Mouse (Mus musculus): ENCODE results near the gene Ccnjl. TPM values are rescaled to one million over a fixed set of nuclear protein-coding genes. Genes with fewer than 3 reads are reported as not detected.
A peak's percentile ranks its signal among the peaks of the same experiment; 100 is the strongest.

The Ccnjl gene
- total RNA-seq, 2 experiments from 2014 or later, result 9.7 to 9.8 TPM

DNA sequence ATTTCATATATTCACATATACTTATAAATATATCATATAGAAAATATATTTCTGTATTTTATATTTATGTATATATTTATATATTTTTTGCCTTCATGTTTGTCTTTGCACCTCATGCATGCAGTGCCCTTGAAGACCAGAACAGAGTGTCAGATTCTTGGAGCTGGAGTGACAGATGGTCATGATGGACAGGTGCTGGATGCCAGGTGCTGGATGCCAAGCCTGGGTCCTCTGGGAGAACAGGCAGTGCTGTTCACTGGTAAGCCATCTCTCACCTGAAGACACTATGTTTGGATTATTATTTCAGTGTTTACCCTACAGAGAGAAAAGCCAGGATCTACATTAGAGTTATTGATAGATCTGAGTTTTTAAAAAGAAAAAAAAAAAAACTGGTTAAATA is 9.8 kb upstream of the Ccnjl start:
- no peak for DNase-seq (ENCODE audit: low spot score in 2 of 2)

DNA sequence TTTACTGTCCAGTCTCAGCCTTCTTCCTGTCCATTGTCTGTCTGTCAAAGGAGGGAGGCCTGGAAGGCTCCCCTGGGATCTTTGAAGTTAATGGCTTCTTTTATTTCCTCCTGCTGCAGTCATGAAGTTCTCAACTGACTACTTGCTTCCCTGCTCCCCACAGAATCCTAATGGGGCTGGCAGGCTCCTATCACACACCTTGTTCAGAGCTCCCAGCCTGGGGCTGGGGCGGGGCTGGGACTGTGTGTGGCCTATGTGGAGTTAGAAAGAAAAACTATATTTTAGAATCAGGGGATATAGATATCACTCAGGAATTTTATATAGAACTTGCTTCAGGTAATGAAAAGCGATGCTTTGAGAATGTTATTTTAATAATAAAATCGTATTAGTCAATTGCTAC is 8.1 kb upstream of the Ccnjl start:
- no peak for DNase-seq (ENCODE audit: low spot score in 2 of 2)

DNA sequence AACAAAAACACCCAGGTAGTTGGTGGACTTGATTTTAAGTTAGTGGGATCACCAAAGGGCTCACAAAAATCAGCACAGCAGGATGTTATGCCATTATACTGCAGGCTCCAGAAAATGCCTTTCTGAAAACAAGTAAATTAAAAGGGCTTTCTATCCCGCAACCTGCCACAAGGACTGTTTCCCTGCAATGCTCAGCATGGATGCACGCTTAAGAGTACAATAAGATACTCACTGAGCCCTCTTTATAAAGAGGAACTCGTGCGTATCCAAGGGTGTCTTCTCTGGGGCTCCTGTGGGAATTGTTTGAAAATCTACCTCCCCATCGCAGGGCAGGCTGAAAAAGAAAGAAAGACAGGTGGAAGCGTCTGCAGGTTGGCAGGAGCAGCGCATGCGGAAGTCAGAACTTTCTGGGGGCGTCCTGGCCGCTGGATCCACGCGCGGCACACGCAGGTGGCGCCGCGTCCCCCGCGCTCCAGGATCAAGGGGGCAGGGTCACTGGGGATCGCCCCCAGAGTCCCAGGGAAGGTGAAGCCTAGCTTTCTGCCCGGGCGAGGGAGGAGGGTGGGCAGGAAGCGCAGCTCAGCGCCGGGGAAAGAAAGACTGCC is 404 bp upstream of the Ccnjl start:
- DNase-seq (ENCODE audit: low spot score in 2 of 2), result peak; percentile 58 to 67

DNA sequence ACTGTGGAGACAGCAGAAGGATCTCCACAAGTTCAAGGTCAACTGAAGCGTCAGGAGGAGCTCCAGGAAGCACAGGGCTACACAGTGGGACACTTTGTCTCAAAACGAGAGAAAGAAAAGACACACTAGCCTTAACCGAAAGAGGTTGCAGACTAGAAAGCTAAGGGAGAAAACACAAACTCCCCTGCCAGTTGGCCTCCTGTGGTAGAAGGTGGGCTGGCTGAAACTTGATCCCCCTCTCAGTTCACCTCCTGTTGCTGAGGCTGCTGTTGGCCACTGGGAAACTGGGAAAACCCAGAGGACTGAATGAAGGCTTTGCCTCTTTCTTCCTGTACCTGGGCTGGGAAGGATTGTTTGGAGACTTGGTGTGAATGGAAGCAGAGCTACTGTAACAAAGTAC is 1.5 kb downstream of the Ccnjl start:
- DNase-seq (ENCODE audit: low spot score in 2 of 2), result no peak

DNA sequence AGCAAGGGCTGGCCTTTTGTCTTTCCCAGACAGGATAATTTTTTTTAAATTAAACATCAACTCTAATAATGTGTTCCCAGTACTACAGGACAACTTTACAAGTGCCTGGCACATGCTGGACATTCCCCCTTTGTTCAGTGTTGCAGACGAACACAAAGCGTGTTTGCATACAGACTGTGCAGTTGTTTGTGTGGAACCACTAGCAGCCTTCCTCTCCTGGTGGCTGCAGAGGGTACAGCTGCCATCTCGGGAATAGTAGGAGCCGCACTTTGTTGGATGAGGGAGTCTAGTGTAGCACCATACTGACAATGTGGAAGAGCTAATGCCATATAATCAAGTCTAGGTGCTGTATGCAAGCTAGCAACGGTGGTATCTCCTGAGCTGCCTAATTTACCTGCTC is 3.0 kb downstream of the Ccnjl start:
- no peak for DNase-seq (ENCODE audit: low spot score in 2 of 2)

DNA sequence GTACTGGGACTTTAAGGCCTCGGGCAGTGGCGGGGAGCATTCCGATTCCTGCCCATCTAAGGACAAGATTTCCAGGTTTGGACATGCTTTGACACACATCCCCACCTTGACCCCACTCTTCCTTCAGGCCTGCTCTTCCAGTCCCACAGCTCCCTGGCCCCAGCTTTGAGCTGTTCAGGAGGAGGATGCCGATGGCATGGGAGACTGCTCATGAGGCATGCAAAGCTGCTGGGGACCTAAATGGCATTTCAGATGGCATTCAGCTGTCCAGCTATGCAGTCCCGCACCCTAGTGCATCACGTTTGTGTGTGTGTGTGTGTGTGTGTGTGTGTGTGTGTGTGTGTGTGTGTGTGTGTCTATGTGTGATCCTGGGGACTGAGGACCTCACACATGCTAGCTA is 8.5 kb downstream of the Ccnjl start:
- DNase-seq (ENCODE audit: low spot score in 2 of 2), result no peak

DNA sequence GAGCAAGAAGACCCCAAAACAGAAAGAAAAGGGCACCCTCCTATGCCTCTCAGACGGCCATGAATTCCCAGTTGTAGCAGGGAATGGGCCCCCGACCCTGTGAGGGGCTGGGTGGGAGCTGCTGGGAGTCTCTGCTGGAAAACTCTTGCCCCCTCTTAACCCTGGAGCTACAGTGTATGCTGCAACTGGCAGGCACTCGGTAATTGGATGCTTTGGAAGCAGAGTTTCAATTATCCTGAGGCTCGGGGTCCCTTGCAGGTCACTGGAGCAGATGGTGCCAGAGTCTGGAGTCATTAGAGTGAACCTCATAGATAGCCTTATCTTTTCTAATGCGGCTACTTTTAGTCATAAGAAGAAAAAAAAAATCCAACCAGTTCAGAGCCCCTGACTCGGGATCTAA is 11.3 kb downstream of the Ccnjl start:
- no peak for DNase-seq (ENCODE audit: low spot score in 2 of 2)

DNA sequence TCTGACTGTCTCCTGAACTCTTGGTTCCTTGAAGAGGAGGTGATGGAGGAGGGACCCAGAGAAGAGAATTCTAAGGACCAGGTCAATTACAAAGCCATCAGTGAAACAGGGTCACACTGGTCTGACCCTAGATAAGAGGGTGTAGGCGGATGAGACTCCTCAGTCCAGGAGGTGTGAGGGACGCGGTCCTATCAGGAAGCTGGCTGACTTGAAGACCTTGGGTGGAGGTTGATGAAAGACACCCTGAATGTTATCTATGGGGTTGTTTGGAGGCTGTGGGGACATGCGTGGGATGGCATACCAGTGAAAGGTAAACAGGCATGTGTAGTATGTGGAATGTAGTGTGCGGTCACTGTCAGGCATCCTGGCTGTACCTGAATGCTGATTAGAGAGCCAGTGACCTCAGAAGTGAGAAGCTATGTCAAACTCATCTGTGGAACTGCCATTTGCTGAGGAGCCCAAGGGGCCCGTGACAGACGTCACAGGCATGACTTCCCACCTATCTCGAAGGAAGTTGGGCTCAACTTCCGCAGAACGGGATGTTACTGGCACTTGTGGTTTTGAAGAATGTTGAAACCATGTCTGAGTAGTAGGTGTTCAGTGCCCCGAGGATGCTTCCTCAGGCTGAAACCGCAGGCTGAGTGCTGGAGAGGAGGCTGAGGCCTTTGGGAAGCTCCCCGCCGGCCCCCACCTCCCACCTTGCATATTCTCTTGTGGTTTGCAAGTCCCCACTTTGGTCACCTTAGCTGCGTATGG is 15.3 kb downstream of the Ccnjl start:
- DNase-seq (ENCODE audit: low spot score in 2 of 2), result no peak

DNA sequence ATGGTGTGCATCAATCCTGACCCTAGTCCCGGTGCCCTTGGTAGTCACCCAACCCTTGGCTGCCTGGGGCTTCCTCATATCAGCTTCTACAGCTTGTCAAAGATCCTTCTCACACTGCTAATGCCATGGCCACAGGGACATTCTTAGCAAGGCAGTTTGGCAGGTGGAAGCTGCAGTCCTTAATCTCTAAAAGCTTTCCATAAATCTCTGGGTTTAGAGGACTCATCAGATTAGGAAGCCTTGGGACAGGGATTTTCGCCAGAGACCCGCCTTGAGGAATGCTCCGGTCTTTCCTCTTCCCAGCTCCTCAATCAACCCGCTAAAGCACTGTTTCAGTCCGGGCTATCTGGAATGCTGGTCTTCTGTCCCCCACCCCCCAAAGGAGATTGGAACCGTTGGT is 16.2 kb downstream of the Ccnjl start:
- DNase-seq (ENCODE audit: low spot score in 2 of 2), result no peak

DNA sequence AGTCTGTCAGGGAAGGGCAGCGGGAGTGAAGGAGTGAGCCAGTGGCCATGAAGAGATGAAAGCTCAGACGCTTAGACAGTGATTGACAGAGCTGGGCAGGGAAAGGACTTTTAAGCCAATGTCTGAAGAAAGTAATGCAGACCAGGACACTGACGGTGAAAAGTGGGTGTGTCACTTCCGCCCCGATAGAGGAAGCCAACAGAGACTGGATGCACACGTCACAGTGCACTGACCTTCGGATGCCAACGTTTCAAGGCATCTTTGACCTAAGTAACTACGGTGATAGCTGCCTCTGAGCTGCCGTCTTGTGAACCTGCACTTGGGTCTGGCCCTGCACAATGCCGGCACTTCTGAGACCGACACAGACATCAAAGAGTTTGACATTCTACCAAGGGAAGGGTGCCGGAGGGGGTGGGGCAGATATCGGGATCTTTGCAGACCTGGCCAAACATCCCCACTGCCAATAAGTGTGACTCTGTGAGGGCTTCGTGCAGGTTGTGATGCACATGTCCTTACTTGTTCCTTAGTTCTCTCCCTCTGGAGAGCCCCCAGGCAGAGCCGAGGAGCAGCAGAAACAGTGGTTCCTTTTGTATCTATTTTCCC is 17.4 kb downstream of the Ccnjl start:
- no peak for DNase-seq (ENCODE audit: low spot score in 2 of 2)

DNA sequence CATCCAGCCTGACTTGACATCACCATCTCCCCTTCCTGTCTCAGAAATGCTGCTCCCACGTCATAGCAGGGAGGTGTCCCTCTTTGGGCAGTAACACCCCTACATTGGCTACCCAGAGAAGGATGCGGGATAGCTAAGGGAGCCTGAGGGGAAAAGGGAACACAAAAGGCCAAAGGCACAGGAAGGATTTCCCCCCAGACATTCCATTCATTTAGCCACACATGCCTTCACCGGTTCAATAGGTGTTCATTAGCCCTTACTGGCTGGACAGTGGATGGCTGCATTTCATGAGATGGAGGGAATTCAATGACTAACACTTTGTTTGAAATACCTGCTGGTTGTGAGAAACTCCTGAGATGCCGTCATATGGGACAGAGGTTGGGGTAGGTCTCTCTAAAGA is 18.1 kb downstream of the Ccnjl start:
- no peak for DNase-seq (ENCODE audit: low spot score in 2 of 2)

DNA sequence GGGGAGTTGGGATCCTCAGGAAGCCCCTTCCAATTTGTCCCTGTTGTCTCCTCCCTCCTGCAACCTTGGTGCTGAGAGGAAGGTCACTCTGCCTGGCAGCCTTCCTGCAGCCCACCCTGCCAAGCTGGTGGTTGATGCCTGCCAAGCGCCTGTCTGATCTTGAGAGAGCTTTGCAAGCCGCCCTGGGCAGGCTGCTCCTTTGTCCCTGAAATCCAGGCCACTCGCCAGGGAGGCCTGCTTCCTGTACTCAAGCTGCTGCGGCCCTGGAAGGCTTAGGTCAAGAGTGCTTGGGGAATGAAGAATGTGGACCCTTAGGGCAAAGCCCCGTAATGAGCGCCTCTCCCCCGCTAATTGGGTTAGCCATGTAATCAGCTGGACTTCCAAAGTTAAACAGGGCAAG is 19.6 kb downstream of the Ccnjl start:
- DNase-seq (ENCODE audit: low spot score in 2 of 2), result peak in 1 of 2 experiments; percentile 69

DNA sequence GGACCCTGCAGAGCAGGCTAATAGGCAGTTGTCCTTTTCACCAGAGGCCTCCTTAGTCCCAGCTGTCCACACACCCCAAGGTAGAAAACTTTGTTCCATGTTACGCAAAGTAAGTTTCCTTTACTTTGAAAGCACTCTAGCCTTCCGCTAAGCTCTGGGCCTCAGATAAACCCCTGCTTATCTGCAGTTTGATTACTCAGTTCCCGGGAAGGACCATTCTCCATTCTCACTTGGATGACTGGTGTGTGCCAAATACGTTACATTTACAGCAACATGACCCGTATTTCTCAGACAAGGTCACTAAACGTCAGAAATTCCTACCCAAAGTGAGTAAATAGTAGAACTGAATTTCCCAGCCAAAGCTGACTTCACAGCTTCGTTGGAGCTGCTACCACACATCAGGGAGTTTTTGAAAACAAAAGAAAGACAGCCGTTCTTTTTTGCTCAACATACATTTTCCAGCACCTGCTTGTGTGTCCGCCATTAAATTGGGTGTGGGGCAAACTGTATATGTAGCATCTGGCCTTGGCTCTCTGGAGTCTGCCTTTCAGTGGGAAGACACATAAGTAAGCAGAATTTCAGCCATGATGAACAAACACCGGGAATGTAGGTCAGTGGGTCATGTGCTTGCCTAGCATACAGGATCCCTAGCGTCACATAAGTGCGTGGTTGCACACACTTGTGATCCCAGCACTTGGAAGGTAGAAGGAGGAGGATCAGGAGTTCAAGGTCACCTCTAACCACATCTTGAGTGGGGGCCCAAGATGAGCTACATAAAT is 20.3 kb downstream of the Ccnjl start:
- no peak for DNase-seq (ENCODE audit: low spot score in 2 of 2)

DNA sequence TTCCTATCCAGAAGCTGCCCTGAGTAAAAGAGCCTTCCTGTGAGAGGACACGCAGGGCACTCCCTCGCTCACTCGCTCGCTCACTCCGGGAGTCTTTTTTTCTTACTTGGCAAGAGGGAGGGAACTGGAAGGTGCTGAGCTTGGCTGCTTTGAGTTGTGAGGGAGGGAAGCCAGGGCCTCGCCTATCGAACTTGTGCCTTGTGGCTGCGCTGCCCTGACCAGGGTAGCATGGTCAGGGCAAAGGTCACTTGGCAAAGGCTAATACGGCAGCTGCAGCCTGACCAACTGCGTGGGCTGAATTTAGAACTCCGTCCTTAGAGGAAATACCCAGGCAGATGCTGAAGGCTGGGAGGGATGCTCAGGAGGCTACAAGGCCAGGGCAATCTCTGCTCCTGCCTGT is 21.1 kb downstream of the Ccnjl start:
- DNase-seq (ENCODE audit: low spot score in 2 of 2), result no peak

DNA sequence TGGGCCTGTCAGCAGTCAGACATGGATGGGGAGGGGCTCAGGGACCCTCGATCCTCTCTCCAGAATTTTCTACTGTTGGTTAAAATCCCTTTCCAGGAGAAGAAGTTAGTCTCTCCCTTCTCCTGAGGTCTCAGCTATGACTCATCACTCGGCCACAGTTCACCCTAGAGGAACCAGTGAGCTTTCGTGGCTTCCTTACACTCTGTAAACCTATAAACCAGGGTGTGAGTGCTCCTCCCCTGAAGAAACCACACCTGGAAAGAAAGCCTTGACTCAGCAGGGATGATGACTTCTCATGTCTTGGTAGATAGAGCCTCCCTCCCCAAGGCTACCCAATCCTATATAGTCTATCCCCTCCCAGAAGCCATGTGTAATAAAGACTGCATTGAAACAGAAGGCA is 23.2 kb downstream of the Ccnjl start:
- DNase-seq (ENCODE audit: low spot score in 2 of 2), result no peak

DNA sequence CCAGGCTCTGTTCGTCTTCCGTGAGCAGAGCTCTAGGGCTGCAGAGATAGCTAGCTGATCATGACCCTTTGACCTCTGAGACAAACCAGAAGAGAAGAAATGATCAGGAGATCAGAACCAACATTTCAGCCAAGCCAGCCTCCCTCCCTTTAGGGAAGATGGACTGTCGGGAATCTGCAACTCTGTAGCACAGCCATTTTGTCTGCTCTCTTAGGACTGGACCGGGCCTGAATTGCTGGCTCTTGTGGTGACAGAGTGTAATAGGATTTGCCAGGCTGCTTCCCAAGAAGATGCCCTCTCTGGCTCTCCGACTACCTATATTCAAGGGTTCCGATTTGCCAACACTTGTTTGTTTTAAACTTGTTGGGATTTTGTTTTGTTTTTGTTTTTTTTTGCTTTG is 24.1 kb downstream of the Ccnjl start:
- DNase-seq (ENCODE audit: low spot score in 2 of 2), result no peak

DNA sequence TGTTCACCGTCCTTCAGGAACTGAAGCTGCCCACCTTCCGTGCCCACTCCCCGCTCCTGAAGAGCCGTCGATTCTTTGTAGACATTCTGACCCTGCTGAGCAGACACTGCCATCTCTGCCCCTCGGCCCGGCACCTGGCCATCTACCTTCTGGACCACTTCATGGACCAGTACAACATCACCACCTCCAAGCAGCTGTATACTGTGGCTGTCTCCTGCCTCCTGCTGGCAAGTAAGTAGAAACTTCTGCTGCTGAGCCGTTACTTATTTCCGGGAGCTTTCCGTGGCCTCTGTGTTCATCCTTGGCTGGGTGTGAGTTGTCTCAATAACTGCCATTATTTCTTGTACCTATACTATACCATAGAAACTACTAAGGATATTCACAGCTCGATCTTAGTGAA is 28.0 kb downstream of the Ccnjl start:
- no peak for DNase-seq (ENCODE audit: low spot score in 2 of 2)

DNA sequence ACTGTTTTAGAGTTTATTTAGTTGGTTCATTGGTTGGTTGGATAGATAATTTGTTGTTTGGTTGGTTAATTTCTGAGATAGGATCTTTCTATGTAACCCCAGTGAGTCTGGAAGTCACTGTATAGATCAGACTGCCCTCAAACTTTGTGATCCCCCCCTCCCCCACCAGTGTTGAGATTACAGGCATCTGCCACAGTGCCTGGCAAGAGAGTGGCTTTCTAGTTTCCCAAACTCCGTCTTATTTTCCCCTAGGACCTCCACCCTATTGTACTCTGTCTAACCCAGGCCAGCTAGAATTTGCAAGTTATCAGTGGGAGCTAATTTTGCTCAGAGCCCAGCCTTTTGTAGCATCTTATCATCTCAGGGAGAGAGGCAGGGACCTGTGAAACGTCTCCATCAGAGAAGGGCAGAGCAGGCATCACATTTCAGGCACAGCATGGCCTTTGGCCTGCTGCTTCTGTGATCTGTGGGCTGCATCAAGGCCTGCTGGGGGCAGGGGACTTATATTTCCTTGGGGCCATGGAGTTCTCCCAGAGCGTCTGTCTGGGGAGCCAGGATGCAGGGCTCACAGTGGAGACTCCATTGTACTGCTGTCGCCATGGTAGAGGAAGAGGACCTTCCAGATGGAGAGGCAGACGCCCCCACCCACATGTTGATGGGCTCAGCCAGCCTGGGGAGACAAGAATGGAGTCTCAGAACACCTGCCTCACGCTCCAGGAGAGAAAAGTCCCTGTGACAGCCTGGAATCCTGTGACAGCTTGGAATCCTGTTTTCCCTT is 31.1 kb downstream of the Ccnjl start:
- peak; percentile 80 to 89 for DNase-seq (ENCODE audit: low spot score in 2 of 2)

DNA sequence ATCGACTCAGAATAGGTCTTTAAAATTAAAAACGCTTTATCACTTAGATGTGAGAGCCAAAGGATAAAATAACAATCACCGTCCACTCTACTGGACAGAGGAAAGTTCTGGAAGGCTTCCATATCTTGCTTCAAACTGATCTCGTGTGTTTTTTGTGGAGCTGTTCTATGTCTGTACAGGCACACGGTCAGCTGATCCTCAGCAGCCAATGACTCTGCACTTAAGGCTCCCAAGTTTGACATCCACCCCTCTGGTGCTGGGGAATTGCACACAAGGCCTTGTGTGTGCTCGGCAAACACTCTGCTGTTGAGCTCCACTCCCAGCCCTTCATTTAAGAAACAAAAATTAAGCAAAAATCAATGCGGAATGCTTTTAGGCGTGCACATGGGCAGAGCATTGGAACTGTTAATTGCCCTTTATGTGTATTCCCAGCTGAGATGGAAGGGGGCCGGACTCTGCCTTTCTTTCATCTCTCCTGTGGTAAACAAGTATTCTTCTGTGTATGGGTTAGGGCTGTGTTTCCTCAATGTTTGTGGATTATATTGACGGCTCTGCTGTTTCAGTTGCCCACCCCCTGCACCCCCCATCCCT is 35.2 kb downstream of the Ccnjl start:
- no peak for DNase-seq (ENCODE audit: low spot score in 2 of 2)

DNA sequence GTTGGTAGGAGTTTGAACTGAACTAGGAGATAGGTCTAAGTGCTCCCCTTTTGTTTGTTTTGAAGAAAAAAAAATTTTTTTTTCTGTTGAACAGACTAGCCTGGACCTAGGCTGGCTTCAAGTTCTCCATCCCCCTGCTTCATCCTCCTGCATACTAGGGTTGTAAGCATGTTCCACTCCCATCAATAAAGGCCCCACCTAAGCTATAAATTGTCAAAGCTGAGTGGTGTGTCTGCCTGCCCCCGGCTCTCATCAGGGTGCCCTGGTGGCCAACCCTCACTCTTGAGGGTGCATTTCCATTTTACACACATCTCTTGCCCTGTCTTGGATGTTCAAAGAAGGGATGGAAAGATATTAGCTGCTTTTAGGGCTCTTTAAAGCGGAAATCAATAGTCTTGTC is 36.8 kb downstream of the Ccnjl start:
- no peak for DNase-seq (ENCODE audit: low spot score in 2 of 2)

DNA sequence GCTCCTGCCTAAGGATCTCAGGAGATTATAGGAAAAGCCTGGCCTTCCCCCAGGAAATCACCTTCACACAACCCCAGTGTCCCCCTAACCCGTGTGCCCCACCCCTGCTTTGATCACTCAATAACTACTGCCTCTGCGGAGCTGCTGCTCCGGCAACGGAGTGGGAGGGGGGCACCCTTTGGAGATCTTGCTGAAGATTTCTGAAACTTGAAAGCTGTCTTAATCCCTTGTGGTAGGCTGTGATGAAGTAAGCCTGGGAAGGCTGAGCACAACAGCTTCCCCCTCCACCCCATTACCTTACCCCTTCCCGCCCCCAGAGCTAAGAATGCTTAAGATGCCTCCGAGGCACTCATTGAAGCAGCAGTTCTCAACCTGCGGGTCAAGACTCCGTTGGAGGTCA is 37.3 kb downstream of the Ccnjl start:
- no peak for DNase-seq (ENCODE audit: low spot score in 2 of 2)
